Mouse (Mus musculus) liver, adult 2 months (tissue): ENCODE results near the gene Rcvrn.

Experiments used
- CTCF ChIP-seq: fragments of 200-500 bp; IDR thresholded peaks from 2 replicates; pipeline ENCODE4 v1.5.1; 2011; ENCODE audit warnings: low read depth, low read length, control low read depth
- POLR2A ChIP-seq: fragments of 200-500 bp; IDR thresholded peaks from 2 replicates; pipeline ENCODE4 v1.6.1; 2011; ENCODE audit warnings: low read length, control low read depth; ENCODE audit not compliant: insufficient read depth; ENCODE audit errors: extremely low read depth

GRCm38 (mm10) chr11:67649971-67650707 lies 45.0 kb upstream of the Rcvrn start:
- TF ChIP-seq CTCF (peak; percentile 25; the same call in 1 of the 2 replicates), POLR2A (no peak)
